Mouse (Mus musculus) cortical plate, adult 2 months (tissue): ENCODE results near the gene Msmb. TPM values are rescaled to one million over a fixed set of nuclear protein-coding genes. Genes with fewer than 3 reads are reported as not detected.
"Not testable (repeated sequence)": the region's sequence is repeated elsewhere in the genome, so short reads cannot be mapped to it uniquely, and the experiment has no call there.

Source experiments
- H3K27ac ChIP-seq: fragments of 200-500 bp; 2 replicates; pipeline ENCODE4 v1.5.1; 2012; ENCODE audit warnings: low read length, control low read depth, inconsistent platforms; ENCODE audit not compliant: insufficient read depth
- H3K4me1 ChIP-seq: fragments of 200-500 bp; 2 replicates; pipeline ENCODE4 v1.6.1; 2011; ENCODE audit warnings: low read length; ENCODE audit not compliant: control insufficient read depth, insufficient read depth
- H3K4me3 ChIP-seq: fragments of 200-500 bp; 2 replicates; pipeline ENCODE4 v1.5.1; 2011; ENCODE audit warnings: mild to moderate bottlenecking, low read length, control low read depth; ENCODE audit not compliant: insufficient read depth
- CTCF ChIP-seq: fragments of 200-500 bp; IDR thresholded peaks from 2 replicates; pipeline ENCODE4 v1.5.1; 2011; ENCODE audit warnings: mild to moderate bottlenecking, control low read depth, low read length; ENCODE audit not compliant: insufficient read depth; ENCODE audit errors: extremely low read depth
- POLR2A ChIP-seq: fragments of 200-500 bp; IDR thresholded peaks from 2 replicates; pipeline ENCODE4 v1.6.1; 2011; ENCODE audit warnings: mild to moderate bottlenecking, low read length, control low read depth; ENCODE audit not compliant: insufficient read depth; ENCODE audit errors: extremely low read depth
- polyA plus RNA-seq: library from polyadenylated mRNA; depleted of rRNA; stranded (reverse); fragments of >200 nt; gene quantifications from 2 replicates; pipeline ENCODE4 v1.2.3, GENCODE M21; 2012

Gene Msmb
- polyA plus RNA-seq, 1 experiment = not detected

DNA sequence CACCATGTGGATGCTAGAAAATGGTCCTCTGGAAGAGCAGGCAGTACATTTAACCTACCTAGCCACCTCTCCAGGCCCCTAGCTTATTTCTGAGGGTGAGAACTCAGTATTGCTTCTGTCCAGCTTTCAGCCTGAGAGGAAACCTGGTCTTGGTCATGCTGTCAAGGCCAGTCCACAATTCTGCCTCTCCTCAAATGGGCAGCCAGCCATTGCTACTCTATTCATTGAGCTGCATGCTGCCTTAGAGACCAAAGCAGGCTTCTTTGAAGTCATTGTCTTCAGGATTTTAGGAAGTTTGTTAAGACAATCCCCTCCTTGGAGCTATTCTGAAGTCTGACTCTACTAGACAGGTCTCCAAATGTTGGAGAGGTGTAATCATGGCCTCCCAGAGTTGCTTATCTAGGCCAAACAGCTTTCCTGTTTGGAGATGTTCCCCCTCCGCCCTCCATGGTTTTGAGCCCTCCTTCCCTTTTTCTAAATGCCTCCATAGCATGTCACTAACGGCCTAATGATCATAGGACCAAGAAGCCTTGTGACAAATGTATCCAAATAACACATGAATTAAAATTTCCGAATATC, 26.9 kb downstream of the Msmb start:
- 0 out of 2 replicates have a peak overlapping the region, but pooled peaks have one; percentile 36 for H3K27ac ChIP-seq
- TF ChIP-seq CTCF (no peak), POLR2A (no peak)
- H3K4me3 ChIP-seq = no peak overlapping the region
- H3K4me1 ChIP-seq = peaks cover 11% of the 10 kb centered on the region; the same call in 1 of the 2 replicates

GRCm38 (mm10) chr14:32170137-32170536, 28.3 kb downstream of the Msmb start:
- no peak overlapping the region for H3K4me3 ChIP-seq
- TF ChIP-seq CTCF = no peak
- no peak for TF ChIP-seq POLR2A
- peaks cover 10% of the 10 kb centered on the region; the same call in 1 of the 2 replicates for H3K4me1 ChIP-seq
- no peak overlapping the region for H3K27ac ChIP-seq

DNA sequence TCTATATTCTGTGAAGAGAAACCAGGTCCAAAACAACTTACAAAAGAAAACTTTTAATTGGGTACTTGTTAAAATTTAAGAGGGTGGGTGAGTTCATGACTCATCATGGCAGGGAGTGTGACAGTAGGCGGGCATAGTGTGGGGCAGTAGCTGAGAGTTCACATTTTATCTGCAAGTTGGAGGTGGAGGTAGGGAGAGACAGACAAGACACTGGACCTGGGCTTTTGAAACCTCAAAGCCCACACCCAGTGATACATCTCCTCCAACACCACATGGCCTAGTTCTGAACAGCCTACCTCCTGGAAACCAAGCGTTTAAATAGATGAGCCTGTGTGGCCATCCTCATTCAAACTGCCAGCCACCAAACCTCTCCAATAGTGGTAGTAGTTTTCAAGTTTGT, 33.5 kb downstream of the Msmb start:
- Histone ChIP-seq H3K4me3 (no peak overlapping the region), H3K4me1 (peaks cover 2% of the 10 kb centered on the region; the same call in 1 of the 2 replicates), H3K27ac (no peak overlapping the region)
- TF ChIP-seq POLR2A (no peak), CTCF (no peak)

- H3K4me3 ChIP-seq, H3K4me1 ChIP-seq, H3K27ac ChIP-seq: not testable (repeated sequence)
Observed at GRCm38 (mm10) chr14:32176590-32176989, 34.8 kb downstream of the Msmb start.

- TF ChIP-seq CTCF (no peak), POLR2A (no peak)
- H3K27ac ChIP-seq = no peak overlapping the region
- H3K4me3 ChIP-seq = no peak overlapping the region
- peaks cover 2% of the 10 kb centered on the region; the same call in 1 of the 2 replicates for H3K4me1 ChIP-seq
Observed at GRCm38 (mm10) chr14:32179393-32180195, 37.8 kb downstream of the Msmb start.

- TF ChIP-seq CTCF = no peak
- no peak for TF ChIP-seq POLR2A
Observed at GRCm38 (mm10) chr14:32180861-32181260, 39.0 kb downstream of the Msmb start.

DNA sequence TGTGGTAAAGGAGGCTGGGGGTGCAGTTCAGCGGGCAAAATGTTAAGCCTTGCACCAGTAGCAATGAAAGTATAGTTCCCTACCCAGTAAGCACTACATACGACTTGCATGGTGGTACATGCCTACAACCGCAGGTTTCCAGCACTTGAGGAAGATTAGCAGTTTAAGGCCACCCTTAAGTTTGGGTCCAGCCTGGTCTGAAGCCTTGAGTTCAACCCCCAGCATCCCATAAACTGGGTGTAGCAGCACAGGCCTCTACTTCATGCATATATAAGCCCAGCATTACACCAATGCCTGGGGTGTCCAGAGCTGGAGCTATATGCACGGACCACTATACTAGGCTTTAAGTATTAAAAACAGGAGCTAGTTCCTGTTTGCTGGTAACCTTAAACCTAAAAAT, 42.0 kb downstream of the Msmb start:
- Histone ChIP-seq H3K27ac (no peak overlapping the region), H3K4me3 (no peak overlapping the region), H3K4me1 (no peaks in the 10 kb centered on the region)
- TF ChIP-seq CTCF (no peak), POLR2A (no peak)

More at GRCm38 (mm10) chr14:32180861-32181260, 39.0 kb downstream of the Msmb start:
- Histone ChIP-seq H3K4me1 (no peaks in the 10 kb centered on the region), H3K4me3 (no peak overlapping the region), H3K27ac (no peak overlapping the region)

- Histone ChIP-seq H3K27ac (no peak overlapping the region), H3K4me3 (no peak overlapping the region), H3K4me1 (no peaks in the 10 kb centered on the region)
- TF ChIP-seq POLR2A (no peak), CTCF (no peak)
Observed at GRCm38 (mm10) chr14:32190627-32191391, 49.0 kb downstream of the Msmb start.

GRCm38 (mm10) chr14:32191926-32192325, 50.1 kb downstream of the Msmb start:
- H3K27ac ChIP-seq = no peak overlapping the region
- H3K4me3 ChIP-seq = no peak overlapping the region
- H3K4me1 ChIP-seq = no peaks in the 10 kb centered on the region
- TF ChIP-seq CTCF (no peak), POLR2A (no peak)
